Mouse (Mus musculus): ENCODE measurements around the gene Idh3a.
"Not testable (repeated sequence)": the region's sequence is repeated elsewhere in the genome, so short reads cannot be mapped to it uniquely, and the experiment has no call there.

Gene Idh3a

GRCm38 (mm10) chr9:54587863-54588262, 1.7 kb downstream of the Idh3a start:
- DNase-seq (ENCODE audit: low spot score), result no peak

GRCm38 (mm10) chr9:54593652-54594051, 7.5 kb downstream of the Idh3a start:
- not testable (repeated sequence) for DNase-seq (ENCODE audit: low spot score)

GRCm38 (mm10) chr9:54596752-54597465, 10.8 kb downstream of the Idh3a start:
- DNase-seq (ENCODE audit: low spot score), result no peak

- no peak for DNase-seq (ENCODE audit: low spot score)
Observed at GRCm38 (mm10) chr9:54602386-54602785, 16.3 kb downstream of the Idh3a start.

GRCm38 (mm10) chr9:54602916-54603315, 16.8 kb downstream of the Idh3a start:
- DNase-seq (ENCODE audit: low spot score), result no peak

GRCm38 (mm10) chr9:54604131-54604654, 18.1 kb downstream of the Idh3a start:
- no peak for DNase-seq (ENCODE audit: low spot score)

GRCm38 (mm10) chr9:54604886-54605285, 18.8 kb downstream of the Idh3a start:
- DNase-seq (ENCODE audit: low spot score), result peak; percentile 50

GRCm38 (mm10) chr9:54612781-54613191, 26.7 kb downstream of the Idh3a start:
- DNase-seq (ENCODE audit: low spot score), result no peak

GRCm38 (mm10) chr9:54614182-54614850, 28.2 kb downstream of the Idh3a start:
- DNase-seq (ENCODE audit: low spot score), result peak; percentile 43

GRCm38 (mm10) chr9:54627240-54627639, 41.1 kb downstream of the Idh3a start:
- DNase-seq (ENCODE audit: low spot score), result no peak

- DNase-seq (ENCODE audit: low spot score), result no peak
Observed at GRCm38 (mm10) chr9:54628752-54629151, 42.6 kb downstream of the Idh3a start.

- DNase-seq (ENCODE audit: low spot score), result no peak
Observed at GRCm38 (mm10) chr9:54629613-54630261, 43.6 kb downstream of the Idh3a start.

GRCm38 (mm10) chr9:54630905-54631304, 44.8 kb downstream of the Idh3a start:
- no peak for DNase-seq (ENCODE audit: low spot score)

GRCm38 (mm10) chr9:54633401-54633800, 47.3 kb downstream of the Idh3a start:
- DNase-seq (ENCODE audit: low spot score), result no peak

GRCm38 (mm10) chr9:54637510-54638314, 51.6 kb downstream of the Idh3a start:
- no peak for DNase-seq (ENCODE audit: low spot score)

GRCm38 (mm10) chr9:54639192-54639591, 53.1 kb downstream of the Idh3a start:
- no peak for DNase-seq (ENCODE audit: low spot score)

GRCm38 (mm10) chr9:54641548-54641947, 55.4 kb downstream of the Idh3a start:
- no peak for DNase-seq (ENCODE audit: low spot score)

- DNase-seq (ENCODE audit: low spot score), result no peak
Observed at GRCm38 (mm10) chr9:54642149-54642548, 56.0 kb downstream of the Idh3a start.

- no peak for DNase-seq (ENCODE audit: low spot score)
Observed at GRCm38 (mm10) chr9:54642556-54642955, 56.4 kb downstream of the Idh3a start.

- DNase-seq (ENCODE audit: low spot score), result no peak
Observed at GRCm38 (mm10) chr9:54643179-54643578, 57.0 kb downstream of the Idh3a start.

- DNase-seq (ENCODE audit: low spot score), result no peak
Observed at GRCm38 (mm10) chr9:54645530-54645929, 59.4 kb downstream of the Idh3a start.

GRCm38 (mm10) chr9:54646252-54646651, 60.1 kb downstream of the Idh3a start:
- no peak for DNase-seq (ENCODE audit: low spot score)
